Mouse (Mus musculus) liver, adult 2 months (tissue): Measurements from ENCODE around the gene Cpb1.

Experiments used
- CTCF ChIP-seq: fragments of 200-500 bp; IDR thresholded peaks from 2 replicates; pipeline ENCODE4 v1.5.1; 2011; ENCODE audit warnings: low read depth, low read length, control low read depth
- POLR2A ChIP-seq: fragments of 200-500 bp; IDR thresholded peaks from 2 replicates; pipeline ENCODE4 v1.6.1; 2011; ENCODE audit warnings: low read length, control low read depth; ENCODE audit not compliant: insufficient read depth; ENCODE audit errors: extremely low read depth

GRCm38 (mm10) chr3:20225429-20225828 is 50.1 kb downstream of the Cpb1 start:
- TF ChIP-seq CTCF (no peak), POLR2A (no peak)
